Mouse (Mus musculus): Measurements from ENCODE around the gene Nid1. TPM values are rescaled to one million over a fixed set of nuclear protein-coding genes. Genes with fewer than 3 reads are reported as not detected.
"Not testable (repeated sequence)": the region's sequence is repeated elsewhere in the genome, so short reads cannot be mapped to it uniquely, and the experiment has no call there.

Gene Nid1
- 130 and 135 TPM in 2 replicates for polyA plus RNA-seq (2015; fragmentation: Nextera tagmentation; extraction: Ambion mirVana)

- not testable (repeated sequence) for H3K36me3 ChIP-seq (ENCODE audit: insufficient read depth, low read length); H3K4me1 ChIP-seq (ENCODE audit: insufficient read depth, low read length); H3K9ac ChIP-seq (replicated peaks; ENCODE audit: low read length); H3K27me3 ChIP-seq (ENCODE audit: insufficient read depth, low read length); H3K9me3 ChIP-seq (ENCODE audit: low read length)
- peak; percentile 84 for ATAC-seq (ENCODE audit: low FRiP score, low TSS enrichment)
- 0% methylated on average over 20 of the region's 39 CpGs for WGBS
- peak within 1 kb of the TSS; percentile 35 for H3K4me3 ChIP-seq (ENCODE audit: low read length)
- 0 out of 2 replicates have a peak within 1 kb of the TSS, but pooled peaks have one; percentile 18 for H3K27ac ChIP-seq (ENCODE audit: low read length)
- H3K4me2 ChIP-seq (replicated peaks; ENCODE audit: low read depth, low read length): peak within 1 kb of the TSS; percentile 38
Observed at GRCm38 (mm10) chr13:13437460-13438015, at the start of gene Nid1. Gene Nid1, plus strand, starts transcription at chr13:13437551.

GRCm38 (mm10) chr13:13393228-13394095 is 43.9 kb upstream of the Nid1 start, which contains the start of gene Gpr137b:
Gene Gpr137b, minus strand, starts transcription at chr13:13394014.
- Histone ChIP-seq H3K4me3 (ENCODE audit: low read length) (peak within 1 kb of the TSS; percentile 46), H3K4me2 (replicated peaks; ENCODE audit: low read depth, low read length) (peak within 1 kb of the TSS; percentile 53), H3K9ac (replicated peaks; ENCODE audit: low read length) (0 out of 2 replicates have a peak within 1 kb of the TSS, but pooled peaks have one; percentile 48)
- not testable (repeated sequence) for H3K9me3 ChIP-seq (ENCODE audit: low read length); H3K4me1 ChIP-seq (ENCODE audit: insufficient read depth, low read length); H3K36me3 ChIP-seq (ENCODE audit: insufficient read depth, low read length); H3K27ac ChIP-seq (ENCODE audit: low read length); H3K27me3 ChIP-seq (ENCODE audit: insufficient read depth, low read length)
- 0% methylated on average over 35 of the region's 78 CpGs for WGBS
- ATAC-seq (ENCODE audit: low FRiP score, low TSS enrichment): peak; percentile 91

GRCm38 (mm10) chr13:13394096-13394395 is 43.3 kb upstream of the Nid1 start:
- ATAC-seq (ENCODE audit: low FRiP score, low TSS enrichment): peak; percentile 74; the same call in 1 of the 2 replicates
- not testable (repeated sequence) for H3K27ac ChIP-seq (ENCODE audit: low read length); H3K27me3 ChIP-seq (ENCODE audit: insufficient read depth, low read length); H3K4me1 ChIP-seq (ENCODE audit: insufficient read depth, low read length); H3K9ac ChIP-seq (replicated peaks; ENCODE audit: low read length); H3K36me3 ChIP-seq (ENCODE audit: insufficient read depth, low read length); H3K9me3 ChIP-seq (ENCODE audit: low read length)
- under 1% methylated on average over 12 of the region's 15 CpGs for WGBS
- peak overlapping the region; percentile 46 for H3K4me3 ChIP-seq (ENCODE audit: low read length)
- H3K4me2 ChIP-seq (replicated peaks; ENCODE audit: low read depth, low read length): peak overlapping the region; percentile 53

- ATAC-seq (ENCODE audit: low FRiP score, low TSS enrichment); H3K9me3 ChIP-seq (ENCODE audit: low read length); H3K27me3 ChIP-seq (ENCODE audit: insufficient read depth, low read length); H3K9ac ChIP-seq (replicated peaks; ENCODE audit: low read length); H3K27ac ChIP-seq (ENCODE audit: low read length); H3K4me1 ChIP-seq (ENCODE audit: insufficient read depth, low read length); H3K36me3 ChIP-seq (ENCODE audit: insufficient read depth, low read length); H3K4me2 ChIP-seq (replicated peaks; ENCODE audit: low read depth, low read length); H3K4me3 ChIP-seq (ENCODE audit: low read length): not testable (repeated sequence)
- 73% methylated on average over 3 of the region's 3 CpGs for WGBS
Observed at GRCm38 (mm10) chr13:13400851-13401250, 36.5 kb upstream of the Nid1 start.

GRCm38 (mm10) chr13:13402818-13403217 is 34.5 kb upstream of the Nid1 start:
- not testable (repeated sequence) for H3K27ac ChIP-seq (ENCODE audit: low read length); ATAC-seq (ENCODE audit: low FRiP score, low TSS enrichment); H3K9ac ChIP-seq (replicated peaks; ENCODE audit: low read length); H3K36me3 ChIP-seq (ENCODE audit: insufficient read depth, low read length); H3K4me2 ChIP-seq (replicated peaks; ENCODE audit: low read depth, low read length); H3K4me1 ChIP-seq (ENCODE audit: insufficient read depth, low read length); H3K9me3 ChIP-seq (ENCODE audit: low read length); H3K27me3 ChIP-seq (ENCODE audit: insufficient read depth, low read length); H3K4me3 ChIP-seq (ENCODE audit: low read length)
- 57% methylated on average over 5 of the region's 5 CpGs for WGBS

- WGBS: 78% methylated on average over 2 of the region's 3 CpGs
- H3K27ac ChIP-seq (ENCODE audit: low read length); H3K27me3 ChIP-seq (ENCODE audit: insufficient read depth, low read length); H3K4me1 ChIP-seq (ENCODE audit: insufficient read depth, low read length); H3K4me3 ChIP-seq (ENCODE audit: low read length); H3K9me3 ChIP-seq (ENCODE audit: low read length); H3K36me3 ChIP-seq (ENCODE audit: insufficient read depth, low read length); ATAC-seq (ENCODE audit: low FRiP score, low TSS enrichment); H3K4me2 ChIP-seq (replicated peaks; ENCODE audit: low read depth, low read length); H3K9ac ChIP-seq (replicated peaks; ENCODE audit: low read length): not testable (repeated sequence)
Observed at GRCm38 (mm10) chr13:13403366-13403765, 34.0 kb upstream of the Nid1 start.

GRCm38 (mm10) chr13:13403839-13404238 is 33.5 kb upstream of the Nid1 start:
- H3K9ac ChIP-seq (replicated peaks; ENCODE audit: low read length); ATAC-seq (ENCODE audit: low FRiP score, low TSS enrichment): not testable (repeated sequence)
- 68% methylated on average over 5 of the region's 6 CpGs for WGBS

GRCm38 (mm10) chr13:13404517-13405155 is 32.7 kb upstream of the Nid1 start:
- H3K4me1 ChIP-seq (ENCODE audit: insufficient read depth, low read length); H3K4me3 ChIP-seq (ENCODE audit: low read length); ATAC-seq (ENCODE audit: low FRiP score, low TSS enrichment); H3K36me3 ChIP-seq (ENCODE audit: insufficient read depth, low read length); H3K4me2 ChIP-seq (replicated peaks; ENCODE audit: low read depth, low read length); H3K9me3 ChIP-seq (ENCODE audit: low read length); H3K9ac ChIP-seq (replicated peaks; ENCODE audit: low read length); H3K27ac ChIP-seq (ENCODE audit: low read length); H3K27me3 ChIP-seq (ENCODE audit: insufficient read depth, low read length): not testable (repeated sequence)
- 67% methylated on average over 6 of the region's 6 CpGs for WGBS

More at GRCm38 (mm10) chr13:13403839-13404238, 33.5 kb upstream of the Nid1 start:
- not testable (repeated sequence) for H3K27me3 ChIP-seq (ENCODE audit: insufficient read depth, low read length); H3K27ac ChIP-seq (ENCODE audit: low read length); H3K4me1 ChIP-seq (ENCODE audit: insufficient read depth, low read length); H3K36me3 ChIP-seq (ENCODE audit: insufficient read depth, low read length); H3K4me2 ChIP-seq (replicated peaks; ENCODE audit: low read depth, low read length); H3K4me3 ChIP-seq (ENCODE audit: low read length); H3K9me3 ChIP-seq (ENCODE audit: low read length)

- H3K36me3 ChIP-seq (ENCODE audit: insufficient read depth, low read length); H3K4me1 ChIP-seq (ENCODE audit: insufficient read depth, low read length); H3K9ac ChIP-seq (replicated peaks; ENCODE audit: low read length); H3K4me2 ChIP-seq (replicated peaks; ENCODE audit: low read depth, low read length); H3K9me3 ChIP-seq (ENCODE audit: low read length); H3K27ac ChIP-seq (ENCODE audit: low read length); H3K4me3 ChIP-seq (ENCODE audit: low read length); H3K27me3 ChIP-seq (ENCODE audit: insufficient read depth, low read length): not testable (repeated sequence)
- no CpG with 5 or more reads among the region's 6 CpGs for WGBS
- peak; percentile 77 for ATAC-seq (ENCODE audit: low FRiP score, low TSS enrichment)
Observed at GRCm38 (mm10) chr13:13405511-13405910, 31.8 kb upstream of the Nid1 start.

GRCm38 (mm10) chr13:13414206-13414605 is 23.1 kb upstream of the Nid1 start:
- Histone ChIP-seq H3K4me1 (ENCODE audit: insufficient read depth, low read length) (no peaks in the 10 kb centered on the region), H3K4me2 (replicated peaks; ENCODE audit: low read depth, low read length) (no peak overlapping the region), H3K9me3 (ENCODE audit: low read length) (no peaks in the 10 kb centered on the region), H3K27me3 (ENCODE audit: insufficient read depth, low read length) (no peaks in the 10 kb centered on the region), H3K27ac (ENCODE audit: low read length) (no peak overlapping the region), H3K9ac (replicated peaks; ENCODE audit: low read length) (no peak overlapping the region), H3K36me3 (ENCODE audit: insufficient read depth, low read length) (no peaks in the 10 kb centered on the region), H3K4me3 (ENCODE audit: low read length) (no peak overlapping the region)
- ATAC-seq (ENCODE audit: low FRiP score, low TSS enrichment): no peak
- WGBS: 68% methylated on average over 3 of the region's 3 CpGs
